Mouse (Mus musculus) testis, adult 2 months (tissue): Measurements from ENCODE around the gene Polm. TPM values are rescaled to one million over a fixed set of nuclear protein-coding genes. Genes with fewer than 3 reads are reported as not detected.

ENCODE experiments used
- H3K27ac ChIP-seq: fragments of 200-500 bp; 2 replicates; pipeline ENCODE4 v1.5.1; 2012; ENCODE audit warnings: low read depth, low read length; ENCODE audit not compliant: control insufficient read depth, insufficient read depth
- H3K27me3 ChIP-seq: fragments of 200-500 bp; 2 replicates; pipeline ENCODE4 v1.6.1; 2012; ENCODE audit warnings: mild to moderate bottlenecking, low read length, moderate library complexity; ENCODE audit not compliant: control insufficient read depth, insufficient read depth
- H3K36me3 ChIP-seq: fragments of 200-500 bp; 2 replicates; pipeline ENCODE4 v1.6.1; 2012; ENCODE audit warnings: mild to moderate bottlenecking, low read length; ENCODE audit not compliant: control insufficient read depth, insufficient read depth
- H3K4me1 ChIP-seq: fragments of 200-500 bp; 2 replicates; pipeline ENCODE4 v1.6.1; 2012; ENCODE audit warnings: low read length; ENCODE audit not compliant: control insufficient read depth, insufficient read depth
- H3K4me3 ChIP-seq: fragments of 200-500 bp; 2 replicates; pipeline ENCODE4 v1.5.1; 2012; ENCODE audit warnings: low read depth, mild to moderate bottlenecking, low read length, moderate library complexity, mixed read lengths; ENCODE audit not compliant: control insufficient read depth
- CTCF ChIP-seq: fragments of 200-500 bp; IDR thresholded peaks from 2 replicates; pipeline ENCODE4 v1.5.1; 2012; ENCODE audit warnings: low read depth, mild to moderate bottlenecking, inconsistent platforms, low read length, moderate library complexity; ENCODE audit not compliant: control insufficient read depth, insufficient read depth, insufficient replicate concordance
- POLR2A ChIP-seq: fragments of 200-500 bp; IDR thresholded peaks from 2 replicates; pipeline ENCODE4 v1.6.1; 2012; ENCODE audit warnings: low read depth, mild to moderate bottlenecking, inconsistent platforms, low read length, moderate library complexity; ENCODE audit not compliant: control insufficient read depth
- polyA plus RNA-seq: library from polyadenylated mRNA; depleted of rRNA; stranded (reverse); fragments of >200 nt; gene quantifications from 2 replicates; pipeline ENCODE4 v1.2.3, GENCODE M21; 2012

Gene Polm
- polyA plus RNA-seq, 1 experiment, result 2.3 TPM

DNA sequence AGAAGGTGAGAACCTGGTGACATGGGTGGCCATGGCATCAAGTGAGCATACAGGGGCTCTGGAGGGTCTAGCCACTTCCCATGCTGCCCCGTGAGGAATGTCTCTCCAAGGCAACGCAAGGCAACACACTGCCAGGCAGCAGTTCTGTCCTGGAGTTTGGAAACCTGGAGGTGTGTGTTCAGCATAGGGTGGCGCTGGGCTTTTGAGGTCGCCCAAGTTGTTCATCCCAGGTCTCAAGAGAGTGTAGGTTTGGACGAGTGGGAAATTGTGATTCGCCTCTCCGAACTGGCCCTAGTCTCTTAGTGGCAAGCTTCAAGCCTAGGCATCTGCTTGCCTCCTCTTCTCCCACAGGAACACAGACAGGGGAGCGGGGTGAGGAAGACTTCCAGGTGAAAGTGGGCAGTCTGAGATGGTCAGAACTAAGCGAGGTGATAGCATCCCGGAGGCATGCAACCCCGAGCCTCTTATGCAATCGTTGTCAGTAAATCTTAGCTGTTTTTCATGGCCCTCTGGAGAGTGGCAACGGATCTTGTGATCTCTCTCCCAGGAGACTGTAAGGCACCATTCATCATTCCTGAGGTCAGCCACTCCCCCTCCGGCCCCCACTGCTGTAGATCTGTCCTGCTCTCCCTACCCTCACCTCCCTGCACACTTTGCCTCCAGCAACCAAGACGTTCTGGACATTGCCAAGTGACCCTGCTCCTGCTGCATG is 24.7 kb upstream of the Polm start:
- Histone ChIP-seq H3K27me3 (no peaks in the 10 kb centered on the region), H3K4me1 (peaks cover 8% of the 10 kb centered on the region), H3K36me3 (no peaks in the 10 kb centered on the region), H3K27ac (no peak overlapping the region), H3K4me3 (peak overlapping the region; percentile 67)
- TF ChIP-seq POLR2A (no peak), CTCF (no peak)

DNA sequence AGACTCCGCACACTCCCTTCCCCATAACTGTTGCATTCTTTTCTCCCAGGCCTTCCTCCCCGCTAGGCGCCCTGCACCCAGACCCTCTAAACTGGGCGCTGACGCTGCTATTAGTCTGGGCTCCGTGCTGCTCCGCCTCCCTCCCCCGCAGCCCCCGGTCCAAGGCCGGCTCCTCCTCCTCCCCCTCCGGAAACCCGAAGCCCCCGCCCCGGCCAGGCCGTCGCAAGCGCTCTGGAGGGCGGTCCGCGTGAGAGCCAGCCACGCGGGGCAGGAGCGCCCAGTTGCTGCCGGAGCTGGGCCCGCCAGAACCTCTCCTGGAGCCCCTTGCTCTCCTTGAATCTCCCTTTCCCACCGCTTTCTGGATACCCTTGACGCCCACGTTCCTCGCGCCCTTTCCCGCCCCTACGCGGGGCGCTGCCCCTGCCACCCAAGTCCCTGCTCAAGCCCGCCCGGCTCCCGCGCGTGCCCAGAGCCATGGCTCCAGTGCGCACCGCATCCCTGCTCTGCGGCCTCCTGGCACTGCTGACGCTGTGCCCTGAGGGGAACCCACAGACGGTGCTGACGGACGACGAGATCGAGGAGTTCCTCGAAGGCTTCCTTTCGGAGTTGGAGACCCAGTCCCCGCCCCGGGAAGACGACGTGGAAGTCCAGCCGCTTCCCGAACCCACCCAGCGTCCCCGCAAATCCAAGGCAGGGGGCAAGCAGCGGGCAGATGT is 24.0 kb upstream of the Polm start, which contains the start of gene Aebp1:
Gene Aebp1, plus strand, starts transcription at position 270 of the 716 bp plus-strand sequence.
- Histone ChIP-seq H3K27ac (no peak within 1 kb of the TSS), H3K36me3 (no peaks in the 10 kb centered on the region), H3K27me3 (no peaks in the 10 kb centered on the region), H3K4me3 (peak within 1 kb of the TSS; percentile 67), H3K4me1 (peaks cover 8% of the 10 kb centered on the region)
- TF ChIP-seq POLR2A (0 out of 2 replicates have a peak, but pooled peaks have one; percentile 27), CTCF (no peak)

DNA sequence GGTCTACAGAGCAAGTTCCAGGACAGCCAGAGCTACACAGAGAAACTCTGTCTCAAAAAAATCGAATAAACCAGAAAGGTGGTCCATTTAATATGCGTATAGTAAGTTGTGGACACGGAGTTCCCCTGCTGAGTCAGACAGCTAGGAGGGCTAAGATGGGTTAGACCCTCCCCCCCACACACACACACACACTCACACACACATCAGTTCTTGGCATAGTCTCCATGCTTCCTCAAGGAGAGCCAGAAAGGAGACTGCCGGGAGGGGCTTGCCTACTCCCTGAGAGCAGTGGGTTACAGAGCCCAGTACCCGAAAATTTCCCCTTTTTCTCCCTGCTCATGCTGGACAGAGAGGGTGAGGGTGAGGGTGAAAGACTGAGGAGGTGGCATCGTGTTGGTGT is 22.8 kb upstream of the Polm start:
- no peak for TF ChIP-seq POLR2A
- no peak for TF ChIP-seq CTCF
- Histone ChIP-seq H3K27ac (no peak overlapping the region), H3K36me3 (no peaks in the 10 kb centered on the region), H3K4me1 (peaks cover 8% of the 10 kb centered on the region), H3K27me3 (no peaks in the 10 kb centered on the region), H3K4me3 (no peak overlapping the region)

DNA sequence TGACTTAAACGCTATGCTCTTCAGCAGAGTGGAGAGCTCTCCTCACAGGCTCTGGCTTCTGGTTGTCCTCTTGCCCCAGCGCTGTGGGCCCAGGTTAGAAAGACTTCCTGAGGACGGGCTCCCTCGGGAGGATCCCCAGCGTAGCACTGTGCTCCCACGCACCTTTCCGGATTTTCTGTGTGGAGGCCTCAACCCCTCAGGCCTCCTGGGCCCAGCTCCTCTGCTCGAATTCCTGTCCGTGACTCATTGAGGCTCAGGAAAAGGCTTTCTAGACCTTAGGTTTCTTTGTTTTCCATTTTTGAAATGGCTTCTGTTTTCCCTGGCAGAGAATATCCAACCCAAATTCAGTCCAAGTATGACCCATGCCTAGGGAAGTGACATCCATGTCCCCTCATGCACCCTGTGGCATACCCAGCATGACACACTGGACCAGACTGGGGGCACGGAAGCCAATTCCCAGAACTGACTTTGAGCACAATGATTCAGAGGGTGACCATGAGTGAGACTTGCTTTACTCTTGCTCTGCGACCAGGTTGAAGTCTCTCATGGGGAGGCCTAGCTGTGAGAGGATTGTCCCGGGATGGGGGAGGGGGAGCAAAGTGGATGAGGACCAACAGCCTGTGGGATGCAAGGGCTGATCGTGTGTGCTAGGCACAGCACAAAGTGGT is 22.2 kb upstream of the Polm start:
- TF ChIP-seq POLR2A (no peak), CTCF (no peak)
- Histone ChIP-seq H3K4me3 (no peak overlapping the region), H3K27me3 (no peaks in the 10 kb centered on the region), H3K4me1 (peaks cover 8% of the 10 kb centered on the region), H3K27ac (no peak overlapping the region), H3K36me3 (no peaks in the 10 kb centered on the region)

DNA sequence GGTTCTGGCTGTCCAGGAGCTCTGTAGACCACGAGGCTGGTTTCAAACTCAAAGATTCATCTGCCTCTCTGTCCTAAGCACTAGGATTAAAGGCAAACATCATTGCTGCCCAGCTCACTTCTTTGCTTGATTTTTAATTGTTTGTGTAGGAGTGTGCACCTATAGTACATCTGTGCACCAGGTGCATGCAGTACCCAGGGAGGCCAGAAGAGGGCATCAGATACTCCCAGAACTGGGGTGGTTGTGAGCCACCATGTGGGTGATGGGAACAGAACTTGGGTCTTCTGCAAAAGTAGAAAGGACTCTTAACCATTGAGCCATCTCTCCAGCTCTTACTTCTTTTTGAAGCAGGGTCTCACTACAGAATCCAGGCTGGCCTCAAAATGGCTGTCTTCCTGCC is 20.9 kb upstream of the Polm start:
- TF ChIP-seq CTCF (peak; percentile 70; the same call in 1 of the 2 replicates), POLR2A (no peak)
- Histone ChIP-seq H3K27ac (no peak overlapping the region), H3K4me1 (peaks cover 8% of the 10 kb centered on the region), H3K27me3 (no peaks in the 10 kb centered on the region), H3K4me3 (no peak overlapping the region), H3K36me3 (no peaks in the 10 kb centered on the region)

DNA sequence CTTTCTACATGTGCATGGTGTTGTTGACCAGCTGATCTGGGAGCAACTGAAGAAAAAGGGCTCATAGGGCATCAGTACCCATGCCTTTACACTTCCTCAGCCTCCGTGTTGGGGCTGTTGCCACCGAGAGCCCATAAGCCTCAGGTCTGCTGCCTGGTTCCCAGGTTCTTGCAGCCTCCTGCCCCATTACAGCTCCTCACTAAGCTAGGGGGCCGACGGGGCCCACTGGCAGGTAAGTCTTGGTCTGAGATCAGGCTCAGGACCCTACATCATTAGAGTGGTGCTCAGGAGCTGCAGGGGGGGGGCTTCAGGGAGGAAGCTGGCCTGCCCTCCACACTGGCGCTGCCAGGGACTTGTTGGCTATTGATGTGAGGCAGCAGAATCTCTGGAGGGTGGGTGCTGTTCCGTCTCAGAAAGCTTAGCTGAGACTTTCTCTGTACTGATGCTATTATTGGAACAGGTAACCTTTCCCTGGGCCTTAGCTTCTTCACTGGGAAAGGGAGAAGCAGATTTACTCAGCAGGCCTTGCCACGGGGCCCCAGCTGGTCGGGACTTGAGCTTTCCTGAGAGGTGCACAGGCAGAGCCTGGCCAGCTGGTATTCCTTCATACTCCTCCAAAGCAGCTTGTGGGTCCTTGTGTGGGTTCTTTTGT is 18.8 kb upstream of the Polm start:
- H3K27ac ChIP-seq, result no peak overlapping the region
- H3K4me1 ChIP-seq, result peaks cover 3% of the 10 kb centered on the region
- TF ChIP-seq CTCF, result no peak
- no peak for TF ChIP-seq POLR2A
- no peaks in the 10 kb centered on the region for H3K27me3 ChIP-seq
- H3K36me3 ChIP-seq, result no peaks in the 10 kb centered on the region
- no peak overlapping the region for H3K4me3 ChIP-seq
